Mouse (Mus musculus): Measurements from ENCODE around the gene Akap7.
A peak's percentile ranks its signal among the peaks of the same experiment; 100 is the strongest.
"Not testable (repeated sequence)": the region's sequence is repeated elsewhere in the genome, so short reads cannot be mapped to it uniquely, and the experiment has no call there.

Akap7 gene

DNA sequence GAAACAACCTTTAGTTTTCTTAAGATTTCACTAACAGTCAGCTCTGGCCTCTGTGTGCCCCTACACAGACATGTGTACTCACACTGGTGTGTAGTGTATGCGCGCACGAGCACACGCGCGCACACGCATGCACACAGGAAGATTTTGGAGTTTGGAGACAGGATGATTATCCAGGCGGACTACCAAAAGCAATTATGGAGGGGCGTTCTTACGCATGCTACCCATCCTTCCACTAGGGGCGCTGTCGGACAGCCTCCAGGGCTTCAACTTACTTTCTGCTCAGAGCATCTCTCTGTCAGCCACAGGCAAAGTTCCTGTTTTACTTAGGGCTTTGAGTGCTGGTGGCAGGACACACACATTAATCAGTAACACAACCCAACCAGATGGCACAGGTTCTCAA lies 57.6 kb downstream of the Akap7 start:
- peak; percentile 59 for DNase-seq

DNA sequence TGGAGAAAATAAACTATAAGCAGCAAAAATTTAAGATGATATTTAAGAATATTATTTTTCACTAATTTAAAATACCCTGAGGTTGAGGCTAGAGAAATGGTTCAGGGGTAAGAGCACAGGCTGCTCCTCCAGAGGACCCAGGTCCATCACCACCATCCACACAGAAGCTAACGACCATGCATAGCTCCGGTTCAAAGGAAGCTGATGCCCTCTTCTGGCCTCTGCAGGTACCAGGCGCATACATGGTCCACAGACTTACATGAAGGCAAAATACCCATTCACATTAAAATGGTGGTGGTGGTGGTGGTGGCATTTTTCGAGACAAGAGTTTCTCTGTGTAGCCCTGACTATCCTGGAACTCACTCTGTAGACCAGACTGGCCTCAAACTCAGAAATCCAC lies 61.5 kb downstream of the Akap7 start:
- DNase-seq, result no peak

DNA sequence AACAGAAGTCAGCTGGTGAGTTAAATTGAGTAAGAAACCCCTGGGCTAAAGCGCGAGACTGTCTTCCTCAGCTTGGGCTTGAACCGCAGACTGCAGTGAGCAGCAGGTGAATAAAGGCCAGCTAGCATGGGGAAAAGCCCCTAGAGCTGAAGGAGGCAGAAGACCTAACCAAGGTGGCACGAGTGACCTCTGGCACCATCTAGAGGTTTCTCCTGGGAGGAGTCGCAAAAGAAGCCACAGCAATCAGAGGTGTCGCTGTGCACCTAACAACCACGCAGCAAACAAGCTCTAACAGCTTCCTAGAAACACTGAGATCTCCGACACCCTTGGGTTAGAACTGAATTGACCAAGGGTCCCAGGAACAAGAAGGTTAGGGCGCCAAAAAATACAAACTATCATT lies 68.5 kb downstream of the Akap7 start:
- peak; percentile 42 for DNase-seq

DNA sequence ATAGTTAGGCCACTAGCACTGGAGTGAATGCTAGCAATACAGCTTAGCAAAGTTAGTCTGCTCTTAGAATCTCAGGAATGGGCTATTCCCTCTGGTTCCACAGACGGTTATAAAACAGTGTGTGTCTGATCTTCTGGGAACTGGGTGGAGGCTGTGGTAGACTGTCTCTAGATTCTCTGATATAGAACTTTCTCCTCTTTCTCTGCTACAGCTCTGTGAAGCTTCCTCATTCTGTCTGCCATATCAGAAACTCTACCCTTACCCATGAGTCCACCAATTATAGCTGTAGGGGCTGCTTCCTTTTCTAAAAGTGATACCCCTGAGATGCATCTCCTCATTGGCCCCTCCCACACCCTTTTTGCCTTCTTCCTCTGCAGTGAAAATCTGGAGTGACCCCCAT lies 73.6 kb downstream of the Akap7 start:
- DNase-seq, result no peak

DNA sequence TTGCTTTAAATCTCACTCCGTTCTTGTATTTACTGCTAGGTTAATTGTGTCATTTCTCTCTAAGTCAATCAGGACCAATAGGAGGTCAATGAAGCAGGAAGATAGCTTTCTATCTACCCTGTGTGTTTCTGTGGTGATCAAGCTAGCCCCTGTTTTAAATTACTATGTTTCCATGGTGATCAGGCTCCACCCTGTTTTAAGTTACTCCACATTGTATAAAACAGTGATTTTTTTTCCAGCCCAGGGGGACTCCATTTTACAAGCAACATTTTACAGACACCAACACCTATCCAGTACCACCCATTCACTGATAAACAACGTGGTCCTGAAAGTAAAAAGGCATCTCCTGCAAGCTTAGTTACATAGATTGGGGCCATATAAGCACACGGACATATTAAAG lies 75.0 kb downstream of the Akap7 start:
- DNase-seq, result no peak

DNA sequence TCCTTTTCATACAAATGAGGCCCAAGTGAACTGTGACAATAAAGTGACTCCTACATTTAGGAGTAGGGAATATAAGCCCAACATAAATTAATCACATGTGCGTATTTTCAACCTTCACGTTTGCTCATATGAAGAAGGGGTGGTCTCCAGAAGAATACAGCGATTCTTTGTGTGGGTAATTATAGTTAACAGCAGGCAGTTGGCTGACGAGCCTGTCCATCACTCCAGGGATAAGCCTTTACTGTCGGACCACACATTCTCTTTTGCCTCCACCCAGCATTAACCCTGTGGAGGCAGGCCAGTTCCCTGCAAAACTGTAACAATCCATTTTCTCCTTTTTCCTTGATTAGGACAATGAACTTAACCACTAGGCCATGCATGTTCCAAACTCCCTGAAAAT lies 76.3 kb downstream of the Akap7 start:
- no peak for DNase-seq

DNA sequence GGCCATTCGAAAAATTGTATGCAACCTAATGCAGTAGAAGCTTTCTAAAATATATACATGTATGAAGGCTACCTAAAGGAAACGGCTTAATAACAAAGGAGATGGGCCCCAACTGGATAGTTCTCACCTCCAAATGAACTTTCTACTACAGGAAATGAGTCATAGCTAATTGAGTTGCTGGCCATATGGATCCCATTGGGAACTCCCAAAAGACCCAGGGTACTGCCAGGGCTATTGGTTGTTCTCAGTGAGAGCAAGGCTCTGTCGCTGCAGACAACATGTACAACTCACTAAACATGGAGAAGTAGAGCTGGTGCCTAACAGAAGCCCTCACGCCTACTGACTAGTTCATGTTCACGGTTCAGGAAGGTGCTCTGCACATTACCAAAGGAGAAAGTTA lies 83.3 kb downstream of the Akap7 start:
- no peak for DNase-seq

GRCm38 (mm10) chr10:25220754-25221153 lies 86.9 kb downstream of the Akap7 start:
- no peak for DNase-seq

DNA sequence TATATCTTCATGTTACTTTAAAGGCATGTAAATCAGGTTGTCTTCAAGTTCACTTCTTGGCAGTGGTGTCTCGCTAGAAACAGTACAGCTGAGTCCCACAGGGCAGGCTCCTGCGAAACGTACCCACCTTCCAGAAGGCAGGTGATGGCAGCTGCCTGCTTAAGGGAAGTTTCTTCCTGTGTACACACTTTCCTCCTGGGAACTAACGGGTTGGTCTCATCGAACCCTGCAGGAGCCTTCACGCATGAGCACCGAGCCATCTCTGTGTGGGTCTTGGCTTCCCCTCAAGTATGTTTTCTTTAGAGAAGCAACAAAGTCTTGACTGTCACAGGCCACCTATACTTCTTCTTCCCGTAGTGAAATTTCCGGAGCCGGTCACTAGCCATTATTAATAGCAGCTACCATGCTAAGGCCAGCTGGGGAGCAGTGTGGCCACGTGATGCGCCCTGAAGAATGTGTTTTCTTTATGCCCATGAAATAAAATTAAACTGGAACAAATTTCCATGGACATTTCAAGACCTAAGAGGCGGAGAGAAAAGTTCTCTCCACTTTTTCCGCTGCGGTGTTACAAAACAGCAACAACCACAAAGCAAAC lies 87.7 kb downstream of the Akap7 start:
- no peak for DNase-seq

GRCm38 (mm10) chr10:25219220-25219628 lies 88.4 kb downstream of the Akap7 start:
- DNase-seq, result peak; percentile 44

DNA sequence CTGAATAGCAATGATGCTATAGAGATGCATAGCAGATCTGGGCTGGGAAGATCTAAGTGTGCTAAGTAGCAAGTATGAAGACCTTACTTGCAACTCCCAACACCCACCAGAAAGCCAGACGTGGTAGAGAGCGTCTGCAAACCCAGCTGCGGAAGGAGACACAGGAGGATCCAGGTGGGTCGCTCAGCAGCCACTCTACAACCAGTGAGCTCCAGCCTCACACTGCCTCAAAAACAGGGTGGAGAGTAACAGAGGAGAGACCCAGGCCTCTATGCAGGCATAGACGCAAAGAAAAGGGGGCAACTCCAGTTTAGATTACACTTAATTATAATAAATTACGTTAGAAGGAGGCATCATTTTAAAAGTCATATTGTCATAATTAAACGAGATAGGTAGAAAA lies 88.9 kb downstream of the Akap7 start:
- DNase-seq, result no peak

GRCm38 (mm10) chr10:25215977-25216376 lies 91.7 kb downstream of the Akap7 start:
- DNase-seq, result no peak

DNA sequence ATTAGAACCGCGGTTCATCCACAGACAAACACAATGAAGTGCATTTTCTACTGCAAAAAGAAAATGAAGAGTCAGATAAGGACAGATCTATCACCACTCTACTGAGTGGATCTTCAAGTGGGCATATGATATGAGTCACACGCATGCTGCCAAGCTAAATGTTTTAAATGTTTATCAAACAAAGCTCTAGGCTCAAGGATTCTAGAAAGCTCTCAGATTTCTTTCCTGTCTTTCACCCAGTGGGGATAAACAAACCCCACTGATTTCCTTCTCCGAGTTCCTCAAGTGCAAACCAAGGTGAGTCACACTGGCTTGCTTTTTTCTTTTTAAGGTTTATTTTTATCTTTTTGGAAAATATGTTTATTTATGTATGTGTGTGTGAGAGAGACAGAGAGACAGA lies 94.0 kb downstream of the Akap7 start:
- DNase-seq, result no peak

GRCm38 (mm10) chr10:25208619-25209018 lies 99.1 kb downstream of the Akap7 start:
- DNase-seq, result no peak

DNA sequence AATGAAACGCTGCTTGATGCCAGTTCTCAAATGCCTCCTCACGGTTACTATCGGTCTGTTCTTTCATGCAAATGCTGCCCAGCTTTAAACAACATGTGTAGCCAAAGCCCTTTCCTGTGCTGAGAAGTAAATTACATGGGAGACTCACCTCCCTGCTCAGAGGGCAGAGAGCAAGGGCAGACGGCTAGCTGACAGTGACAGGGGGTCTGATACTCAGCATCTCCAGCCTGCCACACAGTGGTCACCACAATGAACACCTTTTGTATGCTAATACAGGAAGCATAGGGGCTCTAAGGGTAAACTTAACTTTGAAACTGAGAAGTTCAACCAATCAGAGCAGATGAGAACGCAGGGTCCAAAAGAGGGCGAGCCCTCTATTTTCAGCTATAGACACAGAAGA lies 99.8 kb downstream of the Akap7 start:
- DNase-seq, result no peak

DNA sequence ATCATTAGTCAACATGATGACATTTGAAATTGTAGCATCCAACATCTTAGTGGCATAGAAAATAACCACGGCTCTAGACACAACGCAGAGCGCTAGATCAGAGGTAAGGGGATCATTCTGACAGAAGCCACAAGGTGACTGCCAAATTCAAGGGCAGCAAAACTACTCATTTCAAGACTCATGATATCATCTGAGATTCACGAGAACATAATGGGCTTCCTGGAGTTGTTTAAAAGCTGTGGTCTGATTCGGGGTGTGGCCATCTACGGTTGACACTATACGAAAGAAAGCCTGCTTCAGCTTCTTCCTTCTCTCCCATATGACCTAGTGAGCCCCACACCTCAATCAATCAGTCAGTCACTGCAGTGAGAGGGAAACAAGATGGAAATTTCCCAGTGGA lies 107.0 kb downstream of the Akap7 start:
- DNase-seq, result no peak

- peak; percentile 15 for DNase-seq
Measured at GRCm38 (mm10) chr10:25199510-25200353, 107.9 kb downstream of the Akap7 start.

DNA sequence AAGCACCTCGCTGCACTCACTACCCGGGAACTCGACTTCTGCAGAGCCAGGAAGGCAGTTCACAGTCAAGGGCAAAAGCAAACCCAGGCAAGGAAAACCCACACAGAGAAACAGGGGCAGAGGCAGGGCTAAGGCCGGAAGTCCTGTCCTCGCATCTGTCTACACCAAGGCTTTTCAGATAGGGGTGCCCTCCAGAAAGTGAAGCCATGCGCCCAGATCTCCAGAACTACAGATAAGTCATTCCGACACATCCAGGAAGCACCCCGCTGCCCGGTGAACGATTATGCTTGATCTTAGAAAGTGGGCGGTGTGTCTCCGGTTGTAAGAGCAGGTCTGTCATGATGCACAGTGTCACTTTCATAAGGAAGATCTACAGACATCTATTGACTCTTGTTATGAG lies 109.1 kb downstream of the Akap7 start:
- DNase-seq, result peak; percentile 24

DNA sequence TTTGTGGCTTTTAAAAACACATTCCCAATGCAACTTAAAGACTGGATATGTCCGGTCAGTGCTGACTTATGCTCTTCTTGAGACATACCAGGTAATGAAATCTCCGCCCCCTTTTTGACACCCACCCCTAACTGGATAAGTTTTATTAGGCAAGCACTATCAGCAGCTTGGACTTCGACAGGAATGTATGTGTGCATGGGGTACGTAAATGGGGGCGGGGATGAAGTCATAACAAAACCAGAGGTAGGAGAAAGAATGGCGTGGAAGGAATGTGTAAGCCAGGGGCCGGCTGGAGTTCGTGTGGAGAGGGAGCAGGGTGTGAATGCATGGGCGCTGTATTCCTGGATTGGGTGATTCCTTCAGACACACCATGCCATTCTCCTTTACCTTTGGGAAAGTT lies 109.6 kb downstream of the Akap7 start:
- no peak for DNase-seq

GRCm38 (mm10) chr10:25192180-25193073 lies 115.2 kb downstream of the Akap7 start:
- DNase-seq, result no peak

GRCm38 (mm10) chr10:25191166-25191565 lies 116.5 kb downstream of the Akap7 start:
- DNase-seq, result no peak

DNA sequence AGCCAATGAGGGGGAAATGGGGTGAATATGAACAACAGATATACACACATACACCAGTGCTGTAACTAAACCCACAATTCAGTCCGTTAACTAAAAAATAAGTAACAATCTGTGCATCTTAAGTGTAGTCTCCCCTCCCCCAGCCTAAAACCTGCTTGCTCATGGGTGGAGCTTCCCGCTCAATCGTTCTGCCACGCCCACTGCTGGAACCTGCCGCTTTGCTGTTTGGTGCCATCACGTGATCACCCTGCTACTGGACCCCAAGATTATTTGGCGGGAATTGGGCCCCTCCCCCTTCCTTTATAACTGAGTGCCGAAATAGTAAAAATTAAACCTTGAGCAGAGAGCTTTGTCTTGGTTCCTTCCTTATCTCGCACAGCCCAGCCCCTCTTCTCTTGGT lies 121.4 kb downstream of the Akap7 start:
- DNase-seq, result not testable (repeated sequence)

- DNase-seq, result no peak
Measured at GRCm38 (mm10) chr10:25185691-25186090, 122.0 kb downstream of the Akap7 start.

Measured in thymus, postnatal 25 days (tissue).